Mouse (Mus musculus) cerebellum, adult 18-20 months (tissue): ENCODE data around the gene Cav2.

Source experiments
- DNase-seq, 2 experiments: peaks; one replicate each; pipeline ENCODE4 v3.0.0; 2021

The Cav2 gene

GRCm38 (mm10) chr6:17314659-17315616 lies 34.0 kb downstream of the Cav2 start:
- DNase-seq = no peak

DNA sequence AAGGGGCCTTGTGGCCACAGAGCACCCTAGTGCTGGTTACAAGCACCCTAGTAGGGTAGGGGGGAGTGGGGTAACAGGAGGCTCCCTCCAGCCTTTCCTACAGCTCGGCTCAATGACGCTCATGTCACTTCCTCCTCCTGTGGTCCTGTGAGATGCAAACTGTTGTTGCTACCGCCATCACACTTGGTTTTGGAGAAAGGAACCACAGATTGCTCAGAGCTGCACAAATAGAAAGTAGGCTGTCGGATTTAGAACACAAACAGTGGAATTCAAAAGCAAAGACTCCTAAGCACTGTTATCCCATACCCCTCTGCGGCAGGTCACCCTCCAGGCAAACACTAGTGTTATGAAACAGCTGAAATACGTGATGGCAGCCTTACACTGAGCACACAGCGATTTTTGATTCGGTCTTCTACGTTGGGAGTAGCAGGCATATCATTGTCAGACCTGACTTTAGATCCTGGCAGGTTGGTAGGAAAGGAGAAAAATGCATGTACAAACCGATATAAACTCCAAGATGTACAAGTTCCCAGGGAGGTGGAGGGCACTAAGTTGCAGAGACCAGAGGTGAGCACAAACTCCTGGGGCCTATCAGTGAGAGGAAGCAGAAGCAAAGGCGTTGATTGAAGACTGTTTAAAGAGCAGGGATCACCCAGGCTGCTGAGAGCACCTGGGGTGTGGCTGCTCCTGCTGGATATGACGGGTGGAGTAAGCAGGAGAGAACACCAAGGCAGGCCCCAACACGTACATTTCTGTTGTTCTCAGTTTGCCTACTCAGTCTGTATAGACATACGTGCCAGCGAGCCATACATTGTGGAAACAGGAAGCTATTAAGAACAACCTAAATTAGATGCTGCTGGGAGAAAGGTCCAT lies 35.5 kb downstream of the Cav2 start:
- no peak for DNase-seq

DNA sequence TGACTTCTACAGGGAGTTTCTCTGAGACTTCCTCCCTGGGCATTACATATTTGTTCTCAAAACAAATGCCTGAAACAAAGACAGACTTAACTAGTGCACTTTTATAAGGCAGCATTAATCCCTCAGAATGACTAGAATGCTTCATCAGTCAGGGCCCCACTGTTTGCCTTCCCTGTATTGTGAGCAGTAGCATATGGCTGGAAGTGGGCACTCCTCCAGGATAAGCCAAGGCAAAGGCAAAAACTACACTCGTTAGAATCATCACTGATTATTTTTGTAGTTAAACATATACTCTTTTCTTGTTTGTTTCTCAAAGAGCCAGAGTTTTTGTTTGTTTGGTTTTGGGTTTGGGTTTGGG lies 36.2 kb downstream of the Cav2 start:
- DNase-seq = no peak

DNA sequence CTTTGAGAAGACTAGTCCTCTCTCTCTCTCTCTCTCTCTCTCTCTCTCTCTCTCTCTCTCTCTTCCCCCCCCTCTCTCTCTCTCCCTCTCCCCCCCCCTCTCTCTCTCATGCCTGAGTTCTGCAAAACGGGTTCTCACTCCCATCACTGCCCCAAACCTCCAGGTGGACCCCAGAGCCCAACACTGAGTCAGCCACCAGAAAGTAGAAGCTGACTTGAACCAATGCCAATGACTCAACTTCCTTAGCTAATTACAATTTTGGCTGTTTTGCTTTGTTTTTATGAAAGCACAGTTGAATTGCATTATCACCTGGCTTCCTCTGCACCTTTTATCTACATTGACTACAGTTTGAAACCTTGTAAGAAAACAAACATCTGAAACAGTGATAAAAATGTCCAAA lies 37.0 kb downstream of the Cav2 start:
- DNase-seq = no peak

DNA sequence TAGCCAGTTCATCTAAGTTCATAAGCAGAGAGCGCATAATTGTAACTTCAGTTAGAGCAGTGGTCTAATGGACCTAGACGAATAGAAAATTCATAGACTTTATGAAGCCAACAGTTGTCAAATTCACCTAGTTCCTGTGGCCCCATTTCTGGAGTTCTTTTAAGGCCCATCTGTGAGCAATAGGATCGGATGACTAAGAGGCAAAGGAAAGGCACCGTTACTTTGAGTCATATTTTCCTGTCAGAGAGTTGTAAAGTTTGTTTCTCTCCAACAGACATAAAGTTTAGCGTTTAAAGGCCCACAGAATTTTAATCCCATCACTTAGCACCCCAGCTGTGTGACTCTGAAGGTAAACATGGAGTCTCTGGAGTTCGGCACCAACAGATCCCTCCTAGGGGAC lies 41.0 kb downstream of the Cav2 start:
- DNase-seq = no peak

DNA sequence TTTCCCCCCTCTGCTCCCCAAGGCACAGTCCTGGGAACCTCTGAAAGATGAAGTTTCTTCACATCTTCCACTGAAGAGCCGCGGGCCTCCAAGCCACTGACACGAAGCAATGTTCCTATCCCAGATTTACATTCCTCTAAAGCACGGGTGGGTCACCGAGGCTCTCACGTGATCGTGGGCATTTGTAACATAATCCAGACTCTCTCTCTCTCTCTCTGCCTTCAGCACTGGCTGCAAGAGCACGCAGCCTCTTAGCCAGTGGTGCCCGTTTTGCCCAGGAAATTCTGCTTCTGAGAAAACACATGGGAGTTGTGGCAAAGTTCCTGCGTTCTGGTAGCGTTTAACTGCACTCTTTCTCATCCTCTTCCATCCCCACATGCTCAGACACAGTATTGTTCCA lies 46.2 kb downstream of the Cav2 start:
- DNase-seq = no peak

GRCm38 (mm10) chr6:17329801-17330200 lies 48.8 kb downstream of the Cav2 start:
- no peak for DNase-seq

- DNase-seq = no peak
These were observed 56.7 kb downstream of the Cav2 start for GRCm38 (mm10) chr6:17337724-17338123.
